Mouse (Mus musculus) left cerebral cortex, adult 2 months (tissue): ENCODE results near the gene Celf5. TPM values are rescaled to one million over a fixed set of nuclear protein-coding genes. Genes with fewer than 3 reads are reported as not detected.

Source experiments
- DNase-seq, 2 experiments: peaks; one replicate each; pipeline ENCODE4 v3.0.0; 2021 to 2022; ENCODE audit warnings: low spot score in 2 of 2, mixed read lengths in 1 of 2; ENCODE audit errors: extremely low spot score in 1 of 2
- H3K27ac ChIP-seq: fragments of 200-600 bp; 2 replicates; pipeline ENCODE4 v1.8.1; 2022
- H3K4me3 ChIP-seq: fragments of 200-600 bp; 2 replicates; pipeline ENCODE4 v1.8.1; 2022
- CTCF ChIP-seq: fragments of 200-600 bp; IDR thresholded peaks from 2 replicates; pipeline ENCODE4 v1.8.1; 2022; ENCODE audit warnings: antibody characterized with exemption, mild to moderate bottlenecking, moderate library complexity
- intact Hi-C: fragments of 180-260 bp; cut with DNase I; formaldehyde crosslinking; loops from one replicate; pipeline ENCODE4 v1.15.1; 2025
- total RNA-seq, 2 experiments: library from RNA; stranded (reverse); gene quantifications; 2 replicates each; pipeline ENCODE4 v1.2.3; 2021

Gene Celf5
- total RNA-seq, 2 experiments from 2014 or later: 284 to 288 TPM

DNA sequence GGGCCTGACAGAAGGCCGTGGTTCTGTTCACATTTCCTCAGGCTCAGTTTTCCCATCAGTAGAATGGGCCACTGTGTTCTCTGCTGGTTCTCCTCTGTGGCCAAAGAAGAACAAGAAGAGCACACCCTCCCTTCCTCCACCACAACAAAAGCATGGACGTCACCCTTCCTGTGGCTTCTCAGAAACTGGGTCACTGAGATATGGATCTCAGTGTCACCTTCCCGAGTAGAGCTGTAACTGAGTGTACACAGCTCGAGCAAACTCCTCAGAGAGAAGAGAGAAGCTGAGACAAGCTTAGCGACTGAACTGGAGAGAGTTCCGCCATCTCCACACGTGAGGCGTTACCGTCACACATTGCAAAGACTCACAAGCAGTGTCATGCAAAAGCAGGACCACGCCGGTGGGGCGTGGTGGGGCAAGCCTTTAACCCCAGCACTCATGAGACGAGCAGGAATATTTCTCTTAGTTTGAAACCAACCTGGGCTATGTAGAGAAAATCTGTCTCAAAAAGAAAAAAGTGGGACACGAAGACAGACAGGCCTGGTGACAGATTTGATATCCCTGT lies 27.8 kb upstream of the Celf5 start:
- Histone ChIP-seq H3K27ac (no peak overlapping the region), H3K4me3 (no peak overlapping the region)
- TF ChIP-seq CTCF: no peak
- intact Hi-C loops: no loop called here
- DNase-seq: no peak

DNA sequence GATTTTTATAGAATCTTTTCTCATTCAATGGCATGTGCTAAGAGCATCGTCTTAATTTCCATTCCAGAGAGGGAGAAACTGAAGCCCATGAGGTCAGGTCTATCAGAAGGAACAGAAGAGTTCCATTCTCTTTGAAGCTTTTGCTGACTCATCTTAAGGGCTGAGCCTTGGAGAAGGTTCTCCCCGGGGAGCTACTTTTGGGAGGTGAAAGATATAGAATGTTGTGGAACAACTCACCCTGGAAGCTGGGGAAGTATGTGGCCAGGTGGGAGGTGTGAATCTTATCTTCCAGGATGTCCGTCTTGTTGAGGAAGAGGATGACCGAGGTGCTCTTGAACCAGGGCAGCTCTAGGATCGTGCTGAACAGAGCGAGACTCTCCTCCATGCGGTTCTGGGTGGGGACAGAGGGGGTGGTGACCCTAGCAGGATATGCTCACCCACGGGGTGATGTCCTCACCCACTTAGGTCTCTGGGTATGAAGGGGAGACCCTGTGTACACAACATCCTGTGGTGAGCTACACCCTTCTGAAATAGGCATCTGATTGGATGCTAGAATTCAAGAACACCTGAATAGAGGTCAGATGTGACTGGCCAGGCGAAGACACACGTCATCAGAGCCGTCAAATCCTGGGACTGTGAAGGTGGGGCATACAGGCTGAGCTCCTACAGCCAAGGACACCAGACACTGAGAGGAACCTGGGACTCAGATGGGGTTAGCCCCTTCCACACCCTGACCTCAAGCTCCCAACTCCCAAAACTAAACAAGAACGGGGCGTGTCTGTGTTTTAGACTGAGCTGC lies 25.4 kb upstream of the Celf5 start:
- H3K27ac ChIP-seq: no peak overlapping the region
- TF ChIP-seq CTCF: no peak
- intact Hi-C loops: loop anchor here (2.0 kb wide), 1 partner anchor 13 kb away; no protein-coding TSS in a partner anchor
- H3K4me3 ChIP-seq: no peak overlapping the region
- DNase-seq: no peak

DNA sequence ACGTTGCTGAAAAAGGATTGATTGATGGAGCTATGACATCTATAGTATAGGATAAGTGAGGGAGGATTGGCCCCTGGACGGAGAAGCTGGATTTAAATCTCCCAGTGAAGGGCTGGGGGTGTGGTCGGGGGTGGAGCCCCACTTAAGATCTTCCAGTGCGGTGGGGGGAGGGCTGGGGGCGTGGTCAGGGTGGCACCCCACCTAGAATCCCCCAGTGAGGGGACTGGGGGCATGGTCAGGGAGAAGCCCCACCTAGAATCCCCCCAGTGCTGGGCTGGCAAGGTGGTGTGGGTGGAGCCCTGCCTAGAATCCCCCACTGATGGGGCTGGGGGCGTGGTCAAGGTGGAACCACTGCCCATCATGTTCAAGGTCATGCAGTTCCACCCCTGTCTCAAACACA lies 24.6 kb upstream of the Celf5 start:
- no peak for DNase-seq
- Histone ChIP-seq H3K4me3 (no peak overlapping the region), H3K27ac (no peak overlapping the region)
- intact Hi-C loops: loop anchor here (2.0 kb wide), 1 partner anchor 14 kb away; no protein-coding TSS in a partner anchor
- no peak for TF ChIP-seq CTCF

DNA sequence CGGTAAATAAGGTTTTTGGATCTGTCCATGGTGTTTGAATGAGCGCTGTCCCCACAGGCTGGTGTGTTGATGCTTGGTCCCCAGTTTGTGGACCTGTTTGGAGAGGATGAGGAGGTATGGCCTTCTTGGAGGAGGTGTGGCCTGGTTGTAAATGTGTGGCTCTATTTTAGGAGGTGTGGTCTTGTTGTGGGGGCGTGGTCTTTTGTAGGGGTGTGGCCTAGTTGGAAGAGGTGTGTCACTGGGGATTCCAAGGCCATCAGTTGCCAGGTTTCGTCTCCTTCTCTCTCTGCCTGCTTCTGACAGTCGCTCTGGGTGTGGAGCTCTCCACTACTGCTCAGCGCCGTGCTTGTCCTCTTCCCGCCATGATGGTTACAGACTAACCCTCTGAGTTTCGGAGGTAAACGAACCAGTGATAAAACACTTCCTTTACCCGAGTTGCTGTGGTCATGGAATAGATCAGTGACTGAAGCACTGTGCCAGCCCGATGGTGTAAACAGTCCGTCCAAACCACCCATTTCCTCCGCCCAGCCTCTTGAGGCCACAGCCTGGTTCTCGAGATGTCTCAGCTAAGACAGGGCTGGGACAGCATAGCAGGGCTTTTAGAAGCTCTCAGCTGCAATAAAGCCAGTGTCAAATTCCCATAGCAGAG lies 22.6 kb upstream of the Celf5 start:
- no peak overlapping the region for H3K4me3 ChIP-seq
- no peak overlapping the region for H3K27ac ChIP-seq
- intact Hi-C loops: loop anchor here (2.0 kb wide), 1 partner anchor 666 kb away; no protein-coding TSS in a partner anchor
- TF ChIP-seq CTCF: no peak
- DNase-seq: no peak

DNA sequence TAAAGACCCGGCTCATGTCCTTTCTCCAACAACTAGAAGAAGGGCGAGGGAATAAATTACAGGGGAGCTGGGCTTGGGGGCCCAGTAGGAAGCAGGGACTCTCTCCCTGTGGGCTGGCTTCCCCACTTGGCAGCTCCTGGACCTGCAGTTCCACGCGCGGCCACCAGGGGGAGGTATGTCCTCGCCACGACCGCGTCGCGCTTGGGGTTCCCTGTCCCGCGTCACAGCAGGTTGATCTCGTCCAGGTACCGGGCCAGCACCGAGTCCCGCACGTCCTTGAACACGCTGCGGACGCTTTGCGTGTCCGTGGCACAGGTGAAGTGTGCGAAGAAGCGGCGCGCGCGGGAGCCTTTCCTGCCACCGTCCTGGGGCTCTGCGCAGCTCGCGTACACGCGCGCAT lies 20.1 kb upstream of the Celf5 start:
- TF ChIP-seq CTCF: peak; percentile 100
- peak; percentile 88 to 95 for DNase-seq
- intact Hi-C loops: loop anchor here (1.0 kb wide), 3 partner anchors 24 to 103 kb away; no protein-coding TSS in a partner anchor
- Histone ChIP-seq H3K27ac (no peak overlapping the region), H3K4me3 (peak overlapping the region; percentile 50)

DNA sequence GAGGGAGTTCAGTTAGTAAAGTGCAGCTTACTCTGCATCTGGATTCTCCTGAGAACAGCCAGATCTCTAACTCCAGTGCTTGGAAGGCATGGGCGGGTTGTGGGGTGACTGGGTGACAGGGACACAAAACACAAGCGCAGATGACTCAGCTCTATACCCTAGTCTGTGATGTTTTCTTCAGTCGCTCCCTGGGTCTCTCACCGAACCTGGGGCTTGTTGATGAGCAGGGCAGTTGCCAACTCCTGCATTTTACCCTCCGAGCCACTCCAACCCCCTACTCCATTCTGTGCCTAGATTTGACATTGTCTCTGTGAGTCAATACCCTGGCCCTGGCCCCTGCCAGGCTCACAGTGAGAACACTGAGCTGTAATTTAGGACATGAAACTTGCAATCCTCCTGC lies 19.4 kb upstream of the Celf5 start:
- intact Hi-C loops: loop anchor here (1.0 kb wide), 3 partner anchors 24 to 103 kb away; no protein-coding TSS in a partner anchor
- Histone ChIP-seq H3K27ac (no peak overlapping the region), H3K4me3 (no peak overlapping the region)
- TF ChIP-seq CTCF: no peak
- no peak for DNase-seq

DNA sequence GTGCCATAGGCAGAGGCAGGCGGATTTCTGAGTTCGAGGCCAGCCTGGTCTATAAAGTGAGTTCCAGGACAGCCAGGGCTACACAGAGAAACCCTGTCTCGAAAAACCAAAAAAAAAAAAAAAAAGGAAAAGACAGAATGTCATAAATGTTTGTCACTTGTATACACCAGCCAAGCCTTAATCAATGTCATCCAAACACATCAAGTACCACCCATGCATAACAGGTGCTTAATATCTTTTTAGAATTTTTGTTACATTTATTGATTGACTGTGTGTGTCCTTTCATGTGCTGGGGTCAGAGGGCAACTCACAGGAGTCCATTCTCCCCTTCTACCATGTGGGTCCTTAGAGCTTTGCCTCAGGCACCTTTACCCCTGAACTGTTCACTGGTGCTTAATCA lies 17.5 kb upstream of the Celf5 start, which contains the start of gene S1pr4:
Gene S1pr4 (minus strand): TSS at position 101 of the 400 bp plus-strand sequence.
- Histone ChIP-seq H3K27ac (peak within 1 kb of the TSS; percentile 47; the same call in 1 of the 2 replicates), H3K4me3 (no peak within 1 kb of the TSS)
- TF ChIP-seq CTCF: no peak
- intact Hi-C loops: no loop called here
- DNase-seq: no peak

DNA sequence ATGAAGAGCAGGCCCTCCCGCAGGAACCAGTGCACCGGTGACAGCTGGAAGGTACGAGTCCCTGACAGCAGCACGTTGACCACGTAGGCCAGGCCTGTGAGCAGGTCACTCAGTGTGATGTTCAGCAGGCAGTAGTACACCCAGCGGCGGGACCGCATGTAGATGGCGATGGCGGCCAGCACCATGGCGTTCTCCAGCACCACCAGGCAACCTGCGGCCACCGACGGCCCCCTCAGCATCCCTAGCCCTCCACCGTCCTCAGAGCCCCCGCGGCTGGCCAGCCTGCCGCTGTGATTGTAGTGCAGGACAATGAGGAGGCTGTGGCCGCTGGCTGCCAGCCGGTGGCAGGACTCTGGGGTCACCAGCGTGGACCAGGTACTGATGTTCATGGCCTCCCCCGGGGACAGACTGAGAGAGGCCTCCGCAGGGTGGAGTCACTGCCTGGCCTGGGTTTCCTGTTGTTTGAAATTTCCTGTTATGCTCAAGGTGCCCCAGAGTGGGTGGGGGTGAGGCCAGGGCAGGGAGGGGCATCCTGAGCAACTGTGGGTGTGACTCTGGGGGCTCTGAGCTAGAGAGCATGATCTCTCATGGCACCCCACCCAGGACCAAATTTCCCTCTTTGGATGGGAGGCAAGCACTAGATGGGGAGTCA lies 16.9 kb upstream of the Celf5 start:
- Histone ChIP-seq H3K4me3 (no peak overlapping the region), H3K27ac (peak overlapping the region; percentile 47; the same call in 1 of the 2 replicates)
- no peak for TF ChIP-seq CTCF
- intact Hi-C loops: no loop called here
- no peak for DNase-seq

DNA sequence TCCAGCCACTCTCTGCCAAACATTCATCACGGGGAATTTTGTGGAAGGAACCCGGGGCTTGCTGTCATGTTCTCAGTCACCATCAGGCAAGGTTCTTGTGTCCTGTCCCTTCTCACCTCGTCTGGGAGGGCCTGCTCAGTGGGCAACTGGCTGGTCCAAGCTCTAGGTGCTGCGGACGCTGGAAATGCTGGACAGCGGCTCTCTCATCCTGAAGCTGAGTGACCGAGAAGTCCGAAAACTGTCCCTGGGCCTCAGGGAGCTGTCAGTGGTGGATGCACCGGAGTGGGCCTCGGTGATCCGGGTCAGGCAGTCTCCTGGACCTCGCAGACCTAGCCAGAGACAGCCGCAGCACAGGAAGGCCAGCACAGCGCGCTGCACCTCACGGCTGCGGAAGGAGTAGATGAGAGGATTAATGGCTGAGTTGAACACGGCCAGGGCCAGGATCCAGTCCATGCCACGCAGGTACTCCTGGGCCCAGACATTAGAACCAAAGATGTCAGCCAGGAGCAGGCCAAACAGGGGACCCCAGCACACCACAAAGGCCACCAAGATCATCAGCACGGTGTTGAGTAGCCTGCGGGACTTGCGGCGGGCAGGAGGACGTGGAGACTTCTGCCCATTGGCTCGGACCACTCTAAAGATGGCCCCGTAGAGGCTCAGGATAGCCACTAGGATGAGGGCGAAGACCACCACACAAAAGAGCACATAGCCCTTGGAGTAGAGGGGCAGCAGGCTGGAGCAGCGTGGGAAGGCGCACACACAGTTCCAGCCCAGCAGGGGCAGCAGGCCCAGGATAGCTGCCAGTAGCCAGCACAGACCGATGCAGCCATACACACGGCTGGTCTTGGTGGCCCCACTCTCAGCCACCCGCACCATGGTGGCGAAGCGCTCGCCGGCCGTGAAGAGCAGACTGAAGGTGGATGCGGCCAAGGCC lies 16.1 kb upstream of the Celf5 start:
- no peak overlapping the region for H3K4me3 ChIP-seq
- DNase-seq: no peak
- TF ChIP-seq CTCF: no peak
- intact Hi-C loops: no loop called here
- peak overlapping the region; percentile 47; the same call in 1 of the 2 replicates for H3K27ac ChIP-seq

DNA sequence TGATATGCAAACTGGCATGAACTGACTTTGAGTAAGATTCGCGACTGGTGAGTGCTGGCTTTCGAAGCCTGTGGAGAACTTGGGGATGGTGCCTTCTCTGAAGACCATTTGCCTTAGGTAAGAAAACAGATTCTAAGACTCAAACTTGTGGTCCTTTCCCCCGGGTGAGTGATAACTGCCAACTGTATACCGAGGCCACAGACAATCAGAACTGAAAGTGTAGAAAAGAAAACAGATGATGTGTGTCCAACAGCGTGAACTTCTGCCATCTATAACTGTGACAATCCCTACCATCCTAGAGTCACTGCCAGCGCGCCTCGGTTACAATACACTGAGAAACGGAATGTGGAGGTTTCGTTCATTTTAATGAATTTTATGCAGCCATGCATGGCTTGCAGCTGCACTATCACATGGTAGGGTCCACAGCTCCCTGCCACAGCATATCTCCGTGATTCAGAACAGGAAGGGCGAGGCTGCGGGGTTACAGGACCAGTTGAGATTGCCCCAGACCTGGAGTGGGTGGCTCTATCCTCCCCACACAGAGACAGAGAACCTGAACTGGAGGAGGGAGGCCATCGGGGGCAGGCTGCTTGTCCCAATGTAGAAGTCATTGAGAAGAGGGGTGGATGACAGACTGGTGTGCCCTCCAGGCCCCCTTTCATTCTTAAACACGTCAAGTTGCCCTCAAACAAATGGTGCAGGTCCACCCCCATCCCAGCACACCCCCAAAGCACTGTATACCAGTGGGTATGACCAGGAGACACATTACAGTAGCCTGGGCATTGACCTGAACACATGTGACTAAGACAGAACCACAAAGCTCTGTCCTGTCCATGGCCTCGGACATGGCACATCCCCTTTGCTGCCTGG lies 15.1 kb upstream of the Celf5 start:
- no peak for TF ChIP-seq CTCF
- no peak for DNase-seq
- no peak overlapping the region for H3K4me3 ChIP-seq
- no peak overlapping the region for H3K27ac ChIP-seq
- intact Hi-C loops: loop anchor here (2.0 kb wide), 1 partner anchor 41 kb away; no protein-coding TSS in a partner anchor
